Mouse (Mus musculus) right cerebral cortex, adult 2 months (tissue): ENCODE measurements around the gene Gm21981.

Experiments used
- DNase-seq, 2 experiments: peaks; one replicate each; pipeline ENCODE4 v3.0.0; 2021 to 2022; ENCODE audit warnings: low spot score in 2 of 2

Gm21981 gene

GRCm38 (mm10) chr17:47702548-47703345, 8.5 kb upstream of the Gm21981 start:
- no peak for DNase-seq

- DNase-seq, result no peak
These were observed 7.5 kb upstream of the Gm21981 start for GRCm38 (mm10) chr17:47701793-47702192.

- no peak for DNase-seq
These were observed 4.8 kb upstream of the Gm21981 start for GRCm38 (mm10) chr17:47699055-47699454.

DNA sequence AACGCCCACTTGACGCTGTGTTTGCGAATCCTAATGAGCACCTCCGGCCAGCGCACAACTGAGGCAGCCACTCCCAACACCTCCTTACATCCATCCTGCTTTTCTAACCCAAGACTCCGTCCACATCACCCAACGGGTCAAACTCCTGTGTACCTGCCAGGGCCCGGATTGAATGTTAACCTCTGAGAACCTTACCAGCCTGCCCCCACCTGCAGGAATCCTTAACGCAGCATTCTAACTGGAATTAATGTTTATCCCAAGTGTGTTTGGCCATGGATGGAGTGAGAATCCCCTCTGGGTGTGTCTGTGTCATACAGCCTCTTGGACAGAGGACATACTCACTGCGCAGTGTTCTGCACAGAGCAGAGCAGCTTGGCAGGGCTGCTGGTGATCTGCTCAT, 3.9 kb upstream of the Gm21981 start:
- DNase-seq, result no peak

DNA sequence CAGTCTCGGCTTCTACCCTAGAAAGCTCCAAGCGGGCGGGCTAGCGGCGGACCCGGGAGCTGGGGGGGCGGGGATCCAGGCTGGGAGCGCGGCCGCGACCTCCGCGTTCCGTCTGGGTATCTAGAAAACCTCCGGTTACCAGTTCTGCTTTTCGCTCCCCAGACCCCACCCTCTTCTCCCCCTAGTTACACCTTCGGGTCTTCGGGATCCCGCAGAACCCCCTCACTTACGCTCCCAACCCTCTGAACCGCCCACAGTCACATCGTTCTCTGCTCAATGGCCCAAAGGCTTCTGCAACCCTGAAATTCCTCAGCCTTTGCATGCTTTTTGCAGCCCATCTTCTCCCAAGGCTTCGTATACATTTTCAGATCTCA, 1.1 kb upstream of the Gm21981 start:
- no peak for DNase-seq

- peak; percentile 96 for DNase-seq
These were observed 465 bp upstream of the Gm21981 start, which contains the start of gene Prickle4 for GRCm38 (mm10) chr17:47694503-47695336. Gene Prickle4, minus strand, starts transcription at chr17:47694736.

- DNase-seq, result no peak
These were observed 399 bp downstream of the Gm21981 start for GRCm38 (mm10) chr17:47693671-47694441.

- no peak for DNase-seq
These were observed 2.6 kb downstream of the Gm21981 start for GRCm38 (mm10) chr17:47691650-47692049.

DNA sequence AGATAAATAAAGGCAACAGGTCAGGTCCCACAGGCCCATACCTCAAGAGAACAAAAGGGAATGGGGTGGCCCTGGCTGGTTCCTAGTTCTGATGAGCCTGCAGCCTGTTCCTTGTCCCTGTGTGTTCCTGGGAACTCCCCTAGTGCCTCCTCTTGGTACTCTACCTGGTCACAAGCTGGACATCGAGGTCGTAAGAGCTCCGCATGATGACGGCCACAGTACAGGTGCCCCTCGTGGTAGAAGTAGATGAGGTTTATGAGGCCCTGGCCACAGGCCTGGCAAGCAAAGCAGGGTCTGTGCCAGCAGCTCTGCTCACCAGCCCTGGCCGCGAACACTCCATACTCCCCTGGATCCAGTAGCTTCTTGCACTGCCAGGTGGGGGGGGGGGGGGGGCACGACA, 4.4 kb downstream of the Gm21981 start:
- DNase-seq, result no peak

- DNase-seq, result peak; percentile 74 to 78
These were observed 5.4 kb downstream of the Gm21981 start, which contains the start of gene Frs3 for GRCm38 (mm10) chr17:47688608-47689575. Gene Frs3, plus strand, starts transcription at chr17:47689030.

GRCm38 (mm10) chr17:47688344-47688607, 6.0 kb downstream of the Gm21981 start, which contains the start of gene Tomm6:
Gene Tomm6, minus strand, starts transcription at chr17:47688386.
- no peak for DNase-seq

DNA sequence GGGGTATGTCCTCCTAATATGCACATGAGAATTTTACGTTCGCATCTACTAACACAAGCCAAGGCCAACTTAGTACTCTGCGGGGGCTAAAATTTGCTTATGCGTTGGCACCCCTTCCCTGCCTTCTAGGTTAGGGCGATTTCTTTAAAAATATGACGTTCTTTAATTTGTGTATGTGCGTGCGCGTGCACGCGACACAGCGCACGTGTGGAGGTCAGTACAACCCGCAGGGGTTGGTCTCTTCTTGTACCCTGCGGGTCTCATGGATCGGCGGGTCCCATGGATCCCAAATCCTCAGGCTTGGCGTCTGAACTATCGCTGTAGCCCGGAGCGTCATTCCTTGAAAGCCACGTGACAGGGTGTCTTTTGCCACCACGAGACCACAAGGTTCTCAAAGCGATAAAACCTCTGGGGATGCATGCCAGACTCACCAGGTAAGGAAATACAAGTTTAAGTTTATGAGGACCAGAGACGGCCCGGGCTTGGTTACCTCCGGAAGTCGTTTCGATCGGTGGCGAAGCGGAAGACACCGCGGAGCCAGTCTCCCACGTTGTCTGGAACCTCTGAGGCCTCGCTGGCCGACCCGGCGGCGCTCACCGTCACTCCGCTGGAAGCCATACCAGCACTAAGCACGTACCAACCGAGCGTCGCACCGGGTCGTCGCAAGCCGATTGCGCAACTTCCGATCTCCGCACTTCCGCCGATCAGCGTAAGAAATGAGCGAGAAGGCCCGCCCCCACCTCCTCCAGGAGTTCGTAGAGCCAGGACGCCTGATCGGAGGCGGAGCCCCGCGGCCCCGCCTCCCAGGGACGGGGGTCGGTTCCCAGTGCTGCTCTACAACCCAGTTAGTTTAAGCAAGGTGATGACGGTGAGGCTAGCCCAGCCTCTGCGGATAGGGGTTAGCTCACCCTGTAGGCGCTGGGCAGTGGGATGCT, 6.6 kb downstream of the Gm21981 start:
- DNase-seq, result peak; percentile 97 to 98

GRCm38 (mm10) chr17:47682836-47683235, 11.4 kb downstream of the Gm21981 start:
- no peak for DNase-seq

- DNase-seq, result no peak
These were observed 15.6 kb downstream of the Gm21981 start for GRCm38 (mm10) chr17:47678702-47679101.

GRCm38 (mm10) chr17:47678238-47678637, 16.0 kb downstream of the Gm21981 start:
- no peak for DNase-seq

DNA sequence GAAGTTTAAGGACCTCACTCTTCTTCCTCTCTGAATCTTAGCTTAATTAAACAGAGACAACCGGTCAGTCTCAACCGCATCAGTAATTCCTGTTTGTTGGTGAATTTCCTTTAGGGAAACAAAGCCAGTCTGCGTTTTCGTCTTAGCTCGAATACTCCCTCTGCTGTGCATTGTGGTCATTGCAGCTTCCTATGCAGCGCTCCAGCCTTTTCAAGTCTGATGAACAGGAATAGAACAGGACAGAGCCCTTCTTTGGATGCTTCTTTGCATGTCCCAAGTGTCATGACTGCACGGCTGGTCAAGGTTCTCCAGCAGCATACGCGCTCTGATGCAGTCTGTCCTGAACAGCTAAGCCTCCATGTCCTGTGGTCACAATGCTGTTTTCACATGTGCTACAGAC, 17.7 kb downstream of the Gm21981 start:
- peak; percentile 87 to 88 for DNase-seq

DNA sequence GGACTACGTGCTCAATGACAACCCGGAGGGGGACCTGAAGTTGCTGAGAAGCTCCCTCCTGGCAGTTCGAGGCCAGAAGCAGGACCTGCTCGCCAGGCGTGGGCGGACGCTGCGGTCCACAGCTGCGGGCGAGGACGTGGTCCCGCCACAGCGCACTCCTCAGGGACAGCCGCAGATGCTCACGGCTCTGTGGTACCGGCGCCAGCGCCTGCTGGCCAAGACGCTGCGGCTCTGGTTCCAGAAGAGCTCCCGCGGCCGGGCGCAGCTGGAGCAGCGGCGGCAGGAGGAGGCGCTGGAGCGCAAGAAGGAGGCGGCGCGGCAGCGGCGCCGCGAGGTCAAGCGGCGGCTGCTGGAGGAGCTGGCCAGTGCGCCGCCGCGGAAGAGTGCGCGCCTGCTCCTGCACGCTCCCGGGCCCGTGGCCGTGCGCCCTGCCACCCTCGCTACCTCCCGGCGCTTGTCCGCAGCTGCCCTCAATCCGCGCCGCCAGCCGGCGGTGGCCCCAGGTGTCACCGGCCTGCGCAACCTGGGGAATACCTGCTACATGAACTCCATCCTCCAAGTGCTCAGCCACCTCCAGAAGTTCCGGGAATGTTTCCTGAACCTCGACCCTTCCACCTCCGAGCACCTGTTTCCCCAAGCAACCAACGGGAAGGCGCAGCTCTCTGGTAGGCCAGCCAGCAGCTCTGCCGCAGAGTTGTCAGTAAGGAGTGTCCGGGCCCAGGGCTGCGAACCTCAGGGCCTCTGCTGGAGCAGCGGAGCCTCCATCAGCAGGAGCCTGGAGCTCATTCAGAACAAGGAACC, 21.7 kb downstream of the Gm21981 start:
- peak in 1 of 2 experiments; percentile 55 for DNase-seq

DNA sequence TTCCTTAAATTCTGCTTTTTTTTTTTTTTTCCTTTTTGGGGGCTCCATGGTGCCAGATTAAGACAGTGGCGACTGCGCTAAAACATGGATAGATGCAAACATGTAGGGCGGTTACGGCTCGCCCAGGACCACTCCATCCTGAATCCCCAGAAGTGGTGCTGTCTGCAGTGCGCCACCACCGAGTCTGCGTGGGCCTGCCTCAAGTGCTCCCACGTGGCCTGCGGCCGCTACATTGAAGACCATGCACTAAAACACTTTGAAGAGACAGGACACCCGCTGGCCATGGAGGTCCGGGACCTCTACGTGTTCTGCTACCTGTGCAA, 22.3 kb downstream of the Gm21981 start:
- DNase-seq, result no peak

DNA sequence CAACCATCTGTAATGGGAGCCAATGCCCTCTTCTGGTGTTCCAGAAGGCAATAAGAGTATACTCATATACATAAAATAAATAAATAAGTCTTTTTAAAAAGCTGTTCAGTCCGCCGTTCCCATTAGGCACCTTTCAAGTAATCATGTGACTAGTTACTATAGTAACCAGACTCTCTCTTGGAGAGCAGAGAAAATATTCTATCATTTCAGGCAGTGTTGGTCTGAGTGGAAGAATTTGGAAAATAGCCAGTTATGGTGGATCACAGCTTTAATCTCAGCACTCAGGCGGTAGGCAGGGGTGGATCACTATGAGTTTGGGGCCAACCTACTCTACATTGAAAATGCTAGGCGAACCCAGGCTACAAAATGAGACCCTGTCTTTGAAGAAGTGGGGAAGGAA, 25.1 kb downstream of the Gm21981 start:
- DNase-seq, result no peak
